Mouse (Mus musculus): ENCODE results near the gene Prh1.
"Not testable (repeated sequence)": the region's sequence is repeated elsewhere in the genome, so short reads cannot be mapped to it uniquely, and the experiment has no call there.

The Prh1 gene

GRCm38 (mm10) chr6:132569509-132569908 is at the start of gene Prh1:
TSS of gene Prh1 (plus strand) at chr6:132569809.
- TF ChIP-seq GATA4 (IDR thresholded peaks at IDR 0.05; ENCODE audit: insufficient replicate concordance, low read length) = not testable (repeated sequence)

- not testable (repeated sequence) for TF ChIP-seq GATA4 (IDR thresholded peaks at IDR 0.05; ENCODE audit: insufficient replicate concordance, low read length)
These were observed 26.0 kb downstream of the Prh1 start, which contains the start of gene Prp2 for GRCm38 (mm10) chr6:132595613-132596012. TSS of gene Prp2 (plus strand) at chr6:132595913.
